Mouse (Mus musculus): ENCODE data around the gene Csrp3.

Csrp3 gene
- long read RNA-seq, experiment 1: 0 reads
- long read RNA-seq, experiment 2: 0 reads

DNA sequence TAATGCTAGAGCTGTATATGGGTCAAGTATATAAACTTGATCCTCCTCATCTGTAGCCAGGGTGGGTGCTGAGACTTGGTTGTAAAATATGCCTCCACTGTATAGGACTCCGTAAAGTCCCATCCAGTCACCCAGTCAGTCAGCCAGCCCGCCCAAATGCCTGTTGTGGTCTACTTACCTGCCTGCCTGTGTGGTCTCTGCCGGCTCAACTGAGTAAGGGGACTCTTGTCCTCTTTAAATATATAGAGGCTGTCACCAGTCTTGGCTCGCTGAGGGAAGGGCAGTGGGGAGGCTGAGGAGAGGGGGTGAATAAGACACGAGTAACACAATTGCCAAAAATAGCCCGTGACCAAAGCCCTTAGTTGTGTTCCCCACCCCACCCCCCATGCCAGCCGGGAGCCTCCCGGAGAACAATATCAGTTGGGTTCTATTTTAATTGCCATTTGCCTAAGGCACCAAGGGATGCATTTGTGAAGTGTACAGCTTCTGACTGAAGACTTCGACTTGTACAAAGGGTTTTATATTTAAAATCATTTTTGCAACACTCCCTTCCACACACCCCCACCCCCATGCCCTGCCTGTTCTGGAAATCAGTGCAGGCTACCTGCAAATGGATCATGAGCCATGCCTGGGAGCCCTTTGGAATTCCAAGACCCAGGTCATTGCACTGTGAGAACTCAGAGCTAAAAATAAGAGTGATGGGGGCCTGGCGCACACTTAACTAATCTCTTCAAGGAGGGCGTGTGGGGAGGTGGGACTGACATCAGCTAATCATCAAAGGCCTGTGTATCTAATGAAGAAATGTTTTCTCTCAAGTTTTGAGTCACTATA lies at the start of gene Csrp3:
Gene Csrp3 (minus strand): TSS at position 214 of the 831 bp plus-strand sequence.
- intact Hi-C loops (cut with DNase I): no loop called here

DNA sequence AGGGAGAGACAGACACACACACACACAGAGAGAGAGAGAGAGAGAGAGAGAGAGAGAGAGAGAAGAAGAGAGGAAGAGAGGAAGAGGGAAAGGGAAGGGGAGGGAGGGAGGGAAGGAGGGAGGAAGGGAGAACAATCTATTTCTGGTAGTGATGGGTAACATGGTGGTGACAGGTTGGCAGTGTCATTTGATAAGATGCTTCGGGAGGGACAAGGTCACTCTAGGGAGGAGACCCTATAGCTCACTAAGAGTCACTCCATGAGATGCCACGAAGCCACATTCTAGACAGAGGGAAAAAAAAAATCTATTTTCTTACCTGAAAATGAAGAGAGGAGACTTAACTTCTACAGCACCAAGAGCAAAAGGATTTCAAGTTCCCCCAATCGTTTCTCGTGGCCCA lies 48.2 kb upstream of the Csrp3 start:
- intact Hi-C loops (cut with DNase I): no loop called here

DNA sequence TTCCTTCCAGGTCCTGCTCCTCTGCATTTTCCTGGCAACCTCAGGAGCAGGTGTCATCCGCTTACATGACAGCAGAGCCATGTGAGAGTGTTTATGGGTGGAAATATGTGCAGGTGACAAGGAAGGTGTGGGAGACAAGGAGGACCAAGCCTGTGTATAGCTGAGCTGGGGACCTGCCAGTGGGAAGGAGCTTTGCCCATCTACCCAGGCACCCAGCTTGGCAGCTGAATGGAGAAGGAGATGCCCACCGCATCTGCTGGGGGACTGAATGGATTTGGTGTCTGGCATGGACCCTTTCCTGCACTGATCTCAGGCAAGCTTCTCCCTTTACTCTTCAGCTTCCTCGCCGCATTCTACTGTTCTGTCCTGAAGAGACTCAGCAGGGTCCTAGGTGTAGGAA lies 47.6 kb upstream of the Csrp3 start:
- intact Hi-C loops (cut with DNase I): no loop called here

DNA sequence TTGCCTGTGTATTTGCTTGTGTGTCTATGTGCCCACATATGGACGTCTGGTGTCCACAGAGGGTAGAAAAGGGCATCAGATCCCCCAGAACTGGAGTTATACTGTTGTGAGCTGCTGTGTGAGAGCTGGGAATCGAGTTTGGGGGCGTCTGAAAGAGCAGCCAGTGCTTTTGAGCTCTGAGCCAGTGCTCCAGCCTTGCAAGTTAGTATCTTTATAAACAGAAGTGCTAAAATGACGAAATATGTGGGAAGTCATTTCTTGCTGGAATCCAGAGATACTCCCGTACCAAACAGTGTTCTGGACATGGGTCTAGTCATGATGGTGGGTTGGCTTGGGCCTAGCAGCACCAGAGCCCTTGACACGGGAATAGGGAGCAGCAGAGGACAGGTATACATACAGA lies 46.9 kb upstream of the Csrp3 start:
- intact Hi-C loops (cut with DNase I): loop anchor here (1.0 kb wide), 1 partner anchor 228 kb away; no protein-coding TSS in a partner anchor

DNA sequence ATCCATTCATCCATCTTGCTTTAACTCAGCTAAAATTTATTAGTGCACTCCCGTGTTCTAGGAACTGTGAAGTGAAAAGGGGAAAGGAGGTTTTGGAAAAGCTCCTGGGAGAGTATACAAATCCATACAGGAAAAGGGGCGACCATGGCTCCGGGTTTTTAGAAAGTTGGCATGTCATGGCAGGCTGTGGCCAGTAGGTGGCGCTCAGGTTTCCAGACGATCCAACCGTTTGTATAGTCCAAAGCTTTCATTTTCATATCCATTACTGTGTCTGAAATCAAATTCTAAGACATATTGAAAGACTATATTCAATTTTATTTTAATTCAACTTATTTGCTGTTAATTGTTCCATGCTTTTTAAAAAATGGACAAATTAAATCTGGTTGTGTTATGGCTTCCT lies 46.3 kb upstream of the Csrp3 start:
- intact Hi-C loops (cut with DNase I): loop anchor here (1.0 kb wide), 1 partner anchor 228 kb away; no protein-coding TSS in a partner anchor

DNA sequence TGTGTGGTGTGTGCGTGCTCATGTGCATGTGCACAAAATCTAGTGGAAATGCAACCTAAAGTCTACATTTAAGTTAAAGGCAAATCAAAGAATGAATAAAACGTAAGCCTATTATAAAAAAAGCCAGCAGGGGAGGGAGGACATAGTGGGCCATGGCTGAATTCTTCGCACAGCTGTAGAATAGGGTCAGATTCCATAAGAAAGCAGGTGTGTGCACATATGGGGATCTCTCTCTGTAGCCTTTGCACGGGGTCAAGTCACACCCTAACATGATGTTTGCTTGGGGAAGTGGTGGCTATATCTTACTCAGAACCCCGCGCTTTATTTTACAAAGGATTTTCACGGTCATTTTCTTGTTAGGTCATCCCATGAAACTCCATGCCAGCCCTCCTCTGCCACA lies 45.3 kb upstream of the Csrp3 start:
- intact Hi-C loops (cut with DNase I): no loop called here

DNA sequence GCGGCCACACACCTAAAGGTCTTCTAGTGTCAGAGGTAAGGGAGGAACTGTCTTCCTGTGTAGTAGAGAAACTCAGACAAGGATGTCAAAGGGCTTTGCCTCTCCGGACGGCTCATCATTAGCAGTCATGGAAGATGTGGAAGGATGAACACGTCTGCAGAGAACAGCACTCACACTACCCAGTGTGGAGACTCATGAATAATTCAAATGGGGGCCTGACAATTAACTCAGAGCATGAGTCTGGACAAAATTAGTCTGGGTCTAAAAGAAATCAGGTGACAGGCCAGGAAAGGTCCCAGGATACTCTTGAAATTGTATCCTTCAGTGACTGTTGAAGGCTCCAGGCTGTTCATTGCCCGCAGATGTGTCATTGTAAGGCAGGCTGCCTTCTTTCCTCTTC lies 43.2 kb upstream of the Csrp3 start:
- intact Hi-C loops (cut with DNase I): no loop called here

DNA sequence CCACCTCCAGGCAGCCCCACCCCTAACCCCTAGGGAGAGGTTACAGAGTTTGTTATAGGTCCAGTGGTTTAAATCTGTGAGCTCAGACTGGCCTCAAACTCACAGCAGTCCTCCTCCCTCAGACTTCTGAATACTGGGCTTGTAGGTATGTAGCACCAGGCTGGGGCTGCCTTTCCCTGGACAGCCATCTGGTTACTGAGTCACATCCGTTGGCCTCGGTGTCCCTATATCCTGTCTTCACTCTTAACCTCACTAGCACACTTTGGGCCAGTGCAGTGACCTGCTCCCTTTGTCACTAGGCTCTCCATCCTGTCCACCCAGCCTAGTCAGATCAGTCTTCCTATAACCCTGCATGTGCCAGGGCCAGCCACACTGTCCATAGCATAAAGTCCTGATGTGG lies 40.9 kb upstream of the Csrp3 start:
- intact Hi-C loops (cut with DNase I): loop anchor here (10.0 kb wide), 1 partner anchor 366 kb away; no protein-coding TSS in a partner anchor

DNA sequence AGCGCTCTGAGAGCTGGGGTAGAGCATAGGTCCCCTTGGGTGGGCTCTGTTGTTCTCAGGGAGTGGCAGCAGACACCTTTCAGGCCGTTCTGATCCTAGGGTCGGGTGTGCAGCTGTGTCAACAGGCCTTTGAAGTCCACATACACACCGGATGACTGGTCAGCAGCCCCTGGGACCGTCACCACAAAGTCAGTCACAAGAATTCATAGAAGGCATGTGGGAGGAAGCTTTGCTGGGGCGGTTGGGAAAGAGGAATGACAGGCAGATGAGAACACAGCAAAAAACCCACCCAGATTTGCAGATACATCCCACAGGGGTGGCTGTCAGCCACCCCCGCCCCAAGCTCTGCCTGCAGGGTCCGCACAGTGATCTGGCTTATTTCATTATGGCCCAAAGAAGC lies 40.1 kb upstream of the Csrp3 start:
- intact Hi-C loops (cut with DNase I): loop anchor here (10.0 kb wide), 1 partner anchor 367 kb away; no protein-coding TSS in a partner anchor

DNA sequence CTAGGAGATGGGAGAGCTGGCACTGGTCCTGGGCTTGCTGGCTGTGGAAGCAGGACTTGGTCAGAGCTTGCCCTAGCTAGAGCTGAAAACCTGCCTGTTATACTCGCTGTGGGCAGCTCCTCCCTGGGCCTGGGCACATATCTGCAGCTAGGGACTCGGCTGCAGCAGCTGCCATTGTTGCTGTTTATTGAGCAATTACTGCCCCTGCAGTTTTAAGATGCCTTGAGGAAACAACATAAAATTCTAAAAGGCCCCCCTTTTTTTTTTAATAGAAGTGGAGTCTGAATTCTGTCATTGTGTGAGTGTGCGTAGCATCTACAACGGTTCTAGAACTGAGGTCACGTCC lies 36.4 kb upstream of the Csrp3 start:
- intact Hi-C loops (cut with DNase I): loop anchor here (10.0 kb wide), 1 partner anchor 371 kb away; no protein-coding TSS in a partner anchor

DNA sequence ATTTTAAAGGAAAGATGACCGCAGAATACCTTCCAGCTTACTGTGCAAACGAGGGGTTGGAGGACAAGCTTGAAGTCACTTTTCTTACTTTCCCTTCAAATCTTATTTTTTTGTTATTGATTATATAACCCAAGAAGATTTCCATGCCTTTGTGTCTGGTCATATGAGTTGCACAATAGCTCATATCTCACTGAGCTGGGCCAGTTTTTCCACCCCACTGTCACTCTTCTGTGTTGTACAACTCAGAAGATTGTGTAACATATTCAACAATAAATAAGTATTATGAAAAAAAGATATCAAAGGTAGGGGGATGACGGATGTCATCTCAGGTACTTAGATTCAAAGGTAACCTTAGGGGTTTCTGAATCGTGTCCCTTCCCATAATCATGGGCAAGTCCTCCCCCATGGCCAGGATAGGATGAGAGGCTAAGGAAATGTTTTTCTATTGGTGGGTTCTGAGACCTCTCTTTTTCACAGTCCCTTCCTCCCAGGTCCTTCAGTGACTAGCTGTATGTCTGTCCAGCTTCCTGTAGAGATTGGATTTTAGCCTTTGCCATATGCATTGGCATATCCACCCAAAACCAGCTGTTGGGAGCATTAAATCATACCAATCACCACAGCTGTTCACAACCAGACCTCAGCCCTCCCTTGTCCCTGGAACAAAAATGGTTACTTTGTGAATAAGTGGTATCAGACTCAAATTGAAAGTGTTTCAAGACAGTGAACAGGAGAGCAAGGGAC lies 35.9 kb upstream of the Csrp3 start:
- intact Hi-C loops (cut with DNase I): loop anchor here (10.0 kb wide), 1 partner anchor 371 kb away; no protein-coding TSS in a partner anchor

DNA sequence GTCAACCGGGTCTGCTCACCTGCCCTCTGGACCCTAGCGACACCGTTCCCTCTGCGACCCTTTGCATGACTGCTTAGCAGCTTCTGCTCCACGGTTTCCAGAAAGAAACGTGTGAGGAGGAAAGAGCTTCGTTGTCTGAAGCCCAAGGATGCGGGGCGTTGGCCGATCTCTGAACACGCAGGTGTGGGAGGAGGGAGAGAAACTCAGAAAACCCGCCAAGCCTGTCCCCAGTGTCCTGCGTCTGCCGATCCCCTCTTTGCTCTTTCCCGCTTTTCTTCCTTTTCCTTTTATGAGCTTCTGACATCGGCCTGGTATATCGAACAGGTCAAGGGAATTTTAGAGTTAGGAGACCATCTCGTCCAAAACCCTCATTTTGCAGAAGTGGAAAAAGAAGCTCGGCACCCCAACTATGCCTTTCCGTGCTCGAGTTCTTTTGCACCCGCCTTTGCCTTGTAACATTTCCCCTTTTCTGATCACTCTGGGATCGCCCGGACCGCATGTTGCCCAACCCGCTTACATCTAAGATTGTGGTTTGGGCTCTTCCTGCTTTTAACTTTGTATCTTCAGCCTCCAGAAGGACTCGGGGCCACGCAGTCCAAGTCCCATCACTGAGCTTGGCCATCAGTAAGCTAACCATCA lies 34.3 kb upstream of the Csrp3 start:
- intact Hi-C loops (cut with DNase I): loop anchor here (10.0 kb wide), 1 partner anchor 373 kb away; no protein-coding TSS in a partner anchor

DNA sequence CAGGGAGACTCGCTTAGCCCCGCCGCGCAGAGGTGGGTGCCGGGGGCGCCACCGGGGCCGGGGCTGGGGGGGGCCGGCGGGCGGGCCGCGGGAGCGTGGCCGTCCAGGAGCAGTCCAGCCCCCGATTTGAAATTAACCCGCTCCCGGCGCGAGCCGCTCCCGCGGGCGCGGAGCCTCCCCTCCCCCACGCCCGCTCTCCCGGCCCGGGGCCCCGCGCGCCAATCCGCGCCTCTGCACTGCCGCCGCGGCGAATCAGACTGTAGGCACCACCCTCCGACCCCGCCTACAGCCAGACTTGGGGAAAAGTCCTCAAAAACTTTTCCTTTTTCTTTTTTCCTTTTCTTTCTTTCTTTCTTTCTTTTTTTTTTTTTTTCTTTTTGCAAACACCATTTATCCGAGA lies 33.7 kb upstream of the Csrp3 start, which contains the start of gene E2f8:
Gene E2f8 (minus strand): TSS at position 111 of the 400 bp plus-strand sequence.
- intact Hi-C loops (cut with DNase I): loop anchor here (10.0 kb wide), 1 partner anchor 373 kb away; no protein-coding TSS in a partner anchor

DNA sequence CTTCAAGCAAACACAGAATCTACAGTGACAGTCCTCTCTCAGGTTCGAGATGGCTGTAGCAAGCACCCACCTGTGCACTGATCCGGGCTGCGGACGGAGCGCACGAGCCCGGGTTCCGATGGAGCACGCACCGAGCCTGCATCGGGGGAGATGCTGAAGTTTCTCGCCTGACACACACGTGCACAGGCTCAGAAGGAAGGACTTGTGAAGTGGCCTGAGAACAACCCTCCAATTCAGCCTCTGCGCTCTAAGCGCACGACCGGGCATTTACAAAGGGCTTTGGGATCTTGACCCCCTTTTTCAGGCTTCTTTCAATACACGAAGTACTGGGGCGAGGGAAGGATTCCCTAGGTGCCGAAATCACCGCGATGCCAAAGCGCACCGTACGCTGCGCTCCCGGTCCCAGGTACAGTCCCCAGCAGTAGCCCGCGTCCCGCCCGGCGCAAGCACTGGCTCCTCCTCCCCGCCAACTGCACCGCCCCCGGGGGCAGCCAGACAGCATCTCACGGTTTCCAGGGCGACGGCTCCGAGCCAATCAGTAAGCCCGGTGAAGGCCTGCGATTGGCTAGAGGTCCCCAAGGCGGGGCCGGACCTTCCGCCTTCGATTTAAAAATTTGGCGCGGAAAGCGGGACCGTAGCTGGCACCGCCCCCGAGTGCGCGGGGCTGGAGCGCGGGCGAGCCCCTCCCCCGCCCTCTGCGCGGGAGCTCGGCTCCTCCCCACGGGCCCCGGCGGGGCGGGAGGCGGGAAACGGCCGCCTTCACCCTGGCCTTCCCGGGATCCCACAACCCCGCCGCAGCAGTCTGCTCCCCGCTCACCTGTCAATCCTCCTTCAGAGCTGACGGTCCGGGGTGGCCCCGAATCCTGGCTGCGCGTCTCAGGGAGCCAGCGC lies 33.0 kb upstream of the Csrp3 start:
- intact Hi-C loops (cut with DNase I): loop anchor here (10.0 kb wide), 1 partner anchor 374 kb away; no protein-coding TSS in a partner anchor

DNA sequence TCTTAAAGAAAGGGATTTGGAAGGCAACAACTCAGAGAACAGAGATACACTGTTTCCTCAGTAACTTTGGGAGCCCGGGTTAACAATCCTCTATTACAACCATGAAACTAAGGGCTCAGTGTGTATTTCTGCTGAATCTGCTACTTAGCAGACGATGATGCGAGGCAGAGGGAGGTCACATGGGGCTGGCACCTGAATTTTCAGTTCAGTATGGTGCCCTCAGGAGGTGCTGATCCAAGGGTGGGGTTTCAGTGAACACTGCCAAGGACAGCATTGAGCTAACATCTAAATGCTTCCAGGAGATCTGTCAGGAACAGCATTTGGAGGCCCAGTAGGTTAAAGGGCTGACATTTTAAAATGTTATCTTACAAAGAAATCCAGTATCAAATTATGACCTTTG lies 31.7 kb upstream of the Csrp3 start:
- intact Hi-C loops (cut with DNase I): loop anchor here (5.0 kb wide), 2 partner anchors 72 to 127 kb away; no protein-coding TSS in a partner anchor

DNA sequence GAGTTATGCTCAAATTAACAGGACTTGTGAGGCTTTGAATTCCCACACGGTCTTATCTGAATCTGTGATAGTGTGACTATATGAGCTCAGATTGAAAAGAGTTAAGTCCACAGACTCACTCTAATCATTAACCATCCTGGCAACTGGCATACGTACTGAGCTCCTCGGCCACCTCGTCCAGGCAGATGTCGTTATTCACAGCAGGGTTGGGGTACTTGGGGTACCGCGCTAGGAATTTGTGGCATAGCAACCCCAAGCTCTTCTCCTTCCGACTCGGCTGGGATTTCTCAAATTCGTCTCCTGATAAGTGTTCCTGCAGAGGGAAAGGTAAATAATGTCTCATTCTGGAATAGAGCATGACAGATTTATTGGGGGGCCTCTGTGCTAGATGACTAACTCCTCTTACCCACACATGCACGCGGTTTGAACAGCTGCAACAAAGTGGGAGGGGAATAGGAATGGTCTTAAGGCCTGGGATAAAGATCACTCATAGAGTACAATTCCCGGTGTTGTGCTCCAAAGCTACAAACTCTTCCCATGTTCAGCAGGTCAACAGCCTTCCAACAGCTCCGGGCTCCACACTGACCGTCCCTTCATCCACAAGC lies 30.1 kb upstream of the Csrp3 start:
- intact Hi-C loops (cut with DNase I): loop anchor here (5.0 kb wide), 2 partner anchors 71 to 126 kb away; no protein-coding TSS in a partner anchor

DNA sequence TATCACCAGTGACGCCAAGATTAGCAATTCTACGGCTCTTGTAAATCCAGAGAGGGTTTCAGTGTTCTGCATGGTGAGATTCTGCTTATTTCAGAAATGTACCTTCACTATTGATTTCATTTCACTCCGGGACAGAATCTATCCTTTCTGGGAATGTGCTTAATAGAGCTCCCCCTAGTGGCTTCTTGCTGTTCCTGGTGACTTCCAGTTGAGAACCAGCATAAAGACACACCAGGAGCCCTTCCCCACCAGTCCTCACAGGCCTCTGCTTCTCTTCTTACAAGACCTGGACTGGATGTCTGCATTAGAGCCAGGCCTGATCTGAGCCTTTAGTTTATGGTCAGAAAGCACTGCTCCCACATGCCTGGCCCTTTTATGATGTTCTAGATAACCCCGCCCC lies 28.7 kb upstream of the Csrp3 start:
- intact Hi-C loops (cut with DNase I): loop anchor here (5.0 kb wide), 2 partner anchors 69 to 124 kb away; no protein-coding TSS in a partner anchor

DNA sequence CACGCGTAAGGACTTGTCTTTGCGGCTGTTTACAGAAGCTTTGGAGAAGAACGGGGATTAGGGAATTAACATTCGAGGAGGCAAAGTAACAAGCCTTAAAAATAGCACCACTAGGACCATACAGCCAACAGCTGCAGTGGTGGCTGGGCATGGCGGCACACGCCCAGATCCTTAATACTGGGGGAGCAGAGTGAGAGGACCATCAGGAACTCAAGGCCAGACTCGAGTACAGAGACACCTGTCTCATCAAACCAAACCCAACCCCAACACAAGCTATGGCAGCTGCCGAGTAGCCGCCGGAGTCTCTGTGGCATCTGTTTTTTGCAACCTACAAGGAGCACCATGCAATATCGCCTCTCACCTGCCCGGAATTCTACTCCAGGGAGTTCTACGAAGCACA lies 27.3 kb upstream of the Csrp3 start:
- intact Hi-C loops (cut with DNase I): loop anchor here (5.0 kb wide), 2 partner anchors 68 to 123 kb away; no protein-coding TSS in a partner anchor

DNA sequence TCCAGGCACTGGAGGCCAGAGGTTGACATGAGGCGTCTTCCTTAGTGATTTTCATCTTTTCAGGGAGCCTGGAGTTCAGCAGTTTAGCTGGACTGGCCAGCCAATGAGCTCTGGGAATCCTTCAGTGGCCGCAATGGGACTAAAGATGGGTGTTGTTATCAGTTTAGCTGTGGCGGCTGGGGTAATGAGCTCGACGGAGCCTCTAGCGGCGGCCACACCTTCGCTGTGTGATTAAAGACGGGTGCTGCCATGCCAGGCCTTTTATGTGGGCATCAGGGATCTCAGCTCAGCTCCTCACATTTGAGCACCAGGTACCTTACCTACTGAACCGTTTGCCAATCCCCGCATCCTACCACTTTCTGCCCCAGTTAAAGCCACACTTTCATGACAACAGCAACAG lies 23.5 kb upstream of the Csrp3 start:
- intact Hi-C loops (cut with DNase I): no loop called here
